Mouse (Mus musculus): Measurements from ENCODE around the gene Gm12695.

Gm12695 gene

DNA sequence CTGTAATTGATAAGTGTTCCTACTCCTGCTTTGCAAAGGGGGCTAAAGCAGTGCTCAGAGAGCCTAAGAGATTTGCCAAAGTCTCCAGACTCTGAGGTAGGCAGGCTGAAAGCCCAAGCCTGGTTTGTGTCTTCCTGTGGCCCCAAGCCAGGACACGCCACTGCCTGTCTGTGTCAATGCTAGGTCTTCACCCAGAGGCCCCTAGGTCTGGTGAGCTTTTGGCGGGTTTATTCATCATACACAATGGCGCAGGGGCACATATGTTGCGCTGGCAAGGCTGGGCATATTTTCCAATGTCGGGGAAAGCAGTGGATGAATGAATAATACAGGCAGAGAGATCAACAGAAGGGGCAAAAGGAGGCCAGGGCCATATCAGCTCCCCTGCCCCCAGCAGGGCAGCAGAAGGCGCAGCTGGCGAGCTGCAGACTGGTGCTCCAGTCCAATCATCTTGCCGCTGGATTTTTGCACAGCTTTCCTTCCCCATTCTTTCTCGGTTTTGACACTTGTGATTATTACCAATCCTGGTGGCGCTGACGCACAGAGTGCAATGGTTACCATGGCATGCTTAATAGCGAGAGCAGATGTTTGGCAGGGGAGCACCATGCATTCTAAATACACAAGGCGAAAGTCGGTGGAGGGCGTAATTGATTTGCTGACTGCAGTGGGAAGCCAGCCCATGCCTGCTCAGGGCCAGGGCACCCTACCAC is 87.3 kb downstream of the Gm12695 start:
- DNase-seq (ENCODE audit: low spot score) = no peak

DNA sequence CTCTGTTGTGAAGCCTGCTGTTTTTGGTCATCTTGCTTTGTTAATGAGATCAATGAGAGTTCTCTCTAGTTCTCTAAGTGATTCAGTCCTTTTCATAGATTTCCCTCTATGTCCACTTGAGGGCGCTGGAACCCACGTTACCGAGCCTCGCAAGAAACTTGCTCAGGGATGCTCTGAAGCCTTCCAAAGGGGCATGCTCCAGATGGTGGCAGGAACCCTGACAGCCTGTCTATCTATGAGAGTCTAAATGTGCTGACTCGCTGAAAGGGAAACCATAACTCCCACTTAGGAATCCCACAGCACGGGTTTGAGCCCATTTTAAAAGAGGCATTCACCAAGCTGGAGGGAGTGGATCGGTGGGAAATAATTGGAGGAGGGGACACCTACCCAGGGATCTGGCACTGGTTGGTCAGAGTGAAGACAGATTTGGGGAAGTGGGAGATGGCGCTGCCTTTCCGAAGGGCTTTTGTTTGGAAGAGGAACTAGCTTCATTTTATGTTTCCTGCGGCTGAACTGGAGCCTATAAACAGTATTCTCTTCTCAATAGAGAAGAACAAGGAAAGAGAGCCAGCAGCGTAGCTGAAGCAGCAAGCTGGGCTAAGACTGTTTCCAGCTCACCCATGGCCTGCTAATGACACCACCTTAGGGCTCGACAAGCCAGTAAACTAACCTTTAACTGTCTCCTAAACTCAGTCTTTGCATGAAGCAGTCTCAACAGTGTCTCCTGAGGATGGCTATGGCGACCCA is 88.2 kb downstream of the Gm12695 start:
- DNase-seq (ENCODE audit: low spot score) = no peak

- DNase-seq (ENCODE audit: low spot score) = no peak
Observed at GRCm38 (mm10) chr4:96687358-96687803, 97.6 kb downstream of the Gm12695 start.

DNA sequence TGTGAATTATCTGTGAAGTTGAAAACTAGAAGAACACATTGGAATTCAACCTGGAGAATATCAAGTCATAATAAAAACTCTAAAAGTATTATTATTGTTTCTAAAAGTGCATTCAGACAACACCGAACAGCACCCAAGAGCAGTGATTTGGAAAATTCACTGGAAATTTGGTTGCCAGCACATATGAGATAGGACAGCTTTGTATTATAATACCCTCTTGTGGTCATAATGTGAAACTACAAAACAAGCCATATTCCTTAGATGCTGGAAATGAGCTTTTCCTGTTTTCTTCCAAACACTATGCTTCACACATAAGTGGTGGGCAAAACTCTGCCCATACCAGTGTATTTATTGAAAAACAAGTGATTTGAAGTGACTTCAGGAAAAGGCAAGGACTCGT is 101.5 kb downstream of the Gm12695 start:
- no peak for DNase-seq (ENCODE audit: low spot score)

- no peak for DNase-seq (ENCODE audit: low spot score)
Observed at GRCm38 (mm10) chr4:96680966-96681365, 104.0 kb downstream of the Gm12695 start.

DNA sequence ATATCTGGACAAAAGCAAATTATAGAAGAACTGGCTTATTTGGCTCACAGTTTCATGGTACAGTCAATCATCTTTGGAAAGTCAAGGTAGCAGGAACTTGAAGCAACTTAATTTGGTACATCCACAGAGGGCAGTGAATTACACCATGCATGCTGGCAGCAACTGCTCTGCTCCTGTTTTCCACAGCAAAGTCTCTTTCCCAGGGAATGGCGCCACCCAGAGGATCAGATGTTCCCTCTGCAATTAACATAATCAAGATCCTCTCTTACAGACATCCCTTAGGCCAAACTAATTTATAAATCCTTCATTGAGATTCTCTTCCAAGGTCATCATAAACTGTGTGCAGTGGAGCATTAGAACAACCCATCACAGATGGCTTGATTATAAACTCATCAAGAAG is 104.8 kb downstream of the Gm12695 start:
- DNase-seq (ENCODE audit: low spot score) = no peak
